Mouse (Mus musculus) erythroblast, adult 5-6 weeks (primary cell): ENCODE results near the gene Acot6. TPM values are rescaled to one million over a fixed set of nuclear protein-coding genes. Genes with fewer than 3 reads are reported as not detected.
"Not testable (repeated sequence)": the region's sequence is repeated elsewhere in the genome, so short reads cannot be mapped to it uniquely, and the experiment has no call there.

ENCODE experiments used
- ATAC-seq: replicated peaks from 2 replicates; pipeline ENCODE4 v1.8.0; 2016; ENCODE audit warnings: moderate number of reproducible peaks, mild to moderate bottlenecking, moderate TSS enrichment, inconsistent platforms; ENCODE audit not compliant: poor library complexity, low FRiP score, severe bottlenecking
- total RNA-seq, 2 experiments: library from RNA; stranded (forward) in 1 of 2; stranded (reverse) in 1 of 2; fragments of 150-400 nt in 1 of 2; fragments of 200-764, 138-1000 nt in 1 of 2; gene quantifications; 2 replicates each; pipeline versions ENCODE4 v1.2.3 to v1.2.4; 2015 to 2017; ENCODE audit warnings: low replicate concordance in 2 of 2

The Acot6 gene
- total RNA-seq (2015; ENCODE audit: low replicate concordance) (not detected in 2 replicates), total RNA-seq (2017; ENCODE audit: low replicate concordance) (0.42 and 2.3 TPM in 2 replicates)

- ATAC-seq, result peak; percentile 74
These were observed at the start of gene Acot6 for GRCm38 (mm10) chr12:84100604-84101492. TSS of gene Acot6 (plus strand) at chr12:84100654.

- not testable (repeated sequence) for ATAC-seq
These were observed 49.7 kb upstream of the Acot6 start for GRCm38 (mm10) chr12:84050744-84051143.

- no peak for ATAC-seq
These were observed 48.4 kb upstream of the Acot6 start, which contains the start of gene Acot3 for GRCm38 (mm10) chr12:84051937-84052474. TSS of gene Acot3 (plus strand) at chr12:84052144.

- ATAC-seq, result no peak
These were observed 47.8 kb upstream of the Acot6 start for GRCm38 (mm10) chr12:84052609-84053008.

GRCm38 (mm10) chr12:84053173-84053572 is 47.3 kb upstream of the Acot6 start:
- no peak for ATAC-seq

GRCm38 (mm10) chr12:84053679-84054391 is 46.6 kb upstream of the Acot6 start:
- no peak for ATAC-seq

GRCm38 (mm10) chr12:84060946-84061345 is 39.5 kb upstream of the Acot6 start:
- ATAC-seq, result no peak

- ATAC-seq, result no peak
These were observed 38.1 kb upstream of the Acot6 start for GRCm38 (mm10) chr12:84062336-84062735.

GRCm38 (mm10) chr12:84063228-84063627 is 37.2 kb upstream of the Acot6 start:
- ATAC-seq, result 0 out of 2 replicates have a peak, but pooled peaks have one; percentile 53

- ATAC-seq, result no peak
These were observed 36.6 kb upstream of the Acot6 start for GRCm38 (mm10) chr12:84063833-84064232.

GRCm38 (mm10) chr12:84064621-84065020 is 35.8 kb upstream of the Acot6 start:
- ATAC-seq, result no peak

GRCm38 (mm10) chr12:84067752-84068151 is 32.7 kb upstream of the Acot6 start:
- no peak for ATAC-seq

- ATAC-seq, result no peak
These were observed 32.2 kb upstream of the Acot6 start for GRCm38 (mm10) chr12:84068296-84068695.

GRCm38 (mm10) chr12:84068986-84069385 is 31.5 kb upstream of the Acot6 start, which contains the start of gene Acot5:
TSS of gene Acot5 (plus strand) at chr12:84069325.
- no peak for ATAC-seq

GRCm38 (mm10) chr12:84069582-84069981 is 30.9 kb upstream of the Acot6 start:
- ATAC-seq, result not testable (repeated sequence)

GRCm38 (mm10) chr12:84071696-84072095 is 28.8 kb upstream of the Acot6 start:
- ATAC-seq, result no peak

- ATAC-seq, result no peak
These were observed 23.0 kb upstream of the Acot6 start for GRCm38 (mm10) chr12:84077371-84077990.

- ATAC-seq, result no peak
These were observed 16.6 kb upstream of the Acot6 start for GRCm38 (mm10) chr12:84083842-84084241.

GRCm38 (mm10) chr12:84084581-84084980 is 15.9 kb upstream of the Acot6 start:
- no peak for ATAC-seq

GRCm38 (mm10) chr12:84094666-84095065 is 5.8 kb upstream of the Acot6 start:
- not testable (repeated sequence) for ATAC-seq
